Mouse (Mus musculus): ENCODE measurements around the gene Sfswap. TPM values are rescaled to one million over a fixed set of nuclear protein-coding genes. Genes with fewer than 3 reads are reported as not detected.

Sfswap gene
- total RNA-seq (2023), result 170 TPM

DNA sequence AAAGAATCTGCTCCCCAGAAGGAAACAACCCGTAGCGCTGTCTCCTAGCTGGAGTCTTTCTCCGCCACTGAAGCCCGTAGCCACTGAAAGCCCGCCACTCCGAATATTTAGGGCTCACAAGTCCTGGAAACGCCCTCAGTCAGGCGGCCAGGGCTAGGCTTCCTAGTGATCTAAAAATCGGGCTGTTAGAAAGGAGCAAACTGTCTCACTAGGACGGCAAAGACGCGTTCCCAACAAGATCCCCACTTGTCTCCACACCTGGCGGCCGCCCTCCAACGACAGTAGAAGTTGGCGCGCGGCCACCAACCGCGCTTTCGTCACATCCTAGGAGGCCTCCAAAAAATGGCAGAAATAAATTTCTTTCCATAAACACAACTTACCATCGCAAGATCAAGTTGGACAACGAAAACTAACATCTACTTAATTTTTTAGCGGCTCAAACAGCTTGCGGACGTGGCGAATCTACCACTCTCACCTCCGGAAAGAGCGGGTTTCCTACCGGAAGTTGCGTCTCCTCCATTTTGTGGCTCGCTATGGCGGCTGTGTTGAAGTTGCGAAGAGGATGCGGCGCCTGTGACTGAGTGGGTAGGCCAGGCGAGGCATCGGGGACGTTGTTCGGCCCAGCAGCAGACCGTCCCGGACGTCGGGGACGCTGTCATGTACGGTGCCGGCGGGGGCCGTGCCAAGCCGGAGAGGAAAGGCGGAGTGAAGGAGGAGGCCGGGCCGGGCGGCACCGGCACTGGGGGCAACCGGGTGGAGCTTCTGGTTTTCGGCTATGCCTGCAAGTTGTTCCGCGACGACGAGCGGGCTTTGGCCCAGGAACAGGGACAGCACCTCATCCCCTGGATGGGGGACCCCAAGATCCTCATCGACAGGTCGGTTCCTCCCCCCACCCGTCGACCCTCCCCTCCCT lies at the start of gene Sfswap:
TSS of gene Sfswap (plus strand) at position 500 of the 913 bp plus-strand sequence.

GRCm38 (mm10) chr5:129583761-129584582 lies 83.0 kb downstream of the Sfswap start, which contains the start of gene Mmp17:
TSS of gene Mmp17 (plus strand) at chr5:129584169.

Other genes with a start within 250 kb of the Sfswap start
- gene Mmp17, start 82.9 kb downstream of the Sfswap start, total RNA-seq (2023), result 1.1 TPM
- gene Zfp11, start 168.9 kb downstream of the Sfswap start, total RNA-seq (2023), result 0.79 TPM
- not detected for gene Sept14, start 207.3 kb downstream of the Sfswap start, total RNA-seq (2023)
- gene Mrps17, start 214.3 kb downstream of the Sfswap start, total RNA-seq (2023), result 30.2 TPM
- gene Nipsnap2, start 223.8 kb downstream of the Sfswap start, total RNA-seq (2023), result 34.9 TPM